Mouse (Mus musculus) heart, adult 11 months (tissue): ENCODE data around the gene Spen.

ENCODE experiments used
- DNase-seq: peaks from one replicate; pipeline ENCODE4 v3.0.0; 2022

The Spen gene

GRCm38 (mm10) chr4:141526936-141527650 lies 11.3 kb downstream of the Spen start:
- DNase-seq = no peak

- no peak for DNase-seq
These were observed 12.5 kb downstream of the Spen start for GRCm38 (mm10) chr4:141525940-141526339.

- no peak for DNase-seq
These were observed 13.7 kb downstream of the Spen start for GRCm38 (mm10) chr4:141524658-141525057.

- peak; percentile 88 for DNase-seq
These were observed 15.3 kb downstream of the Spen start for GRCm38 (mm10) chr4:141523128-141523527.

GRCm38 (mm10) chr4:141518386-141518785 lies 20.0 kb downstream of the Spen start:
- no peak for DNase-seq

- DNase-seq = peak; percentile 92
These were observed 24.2 kb downstream of the Spen start for GRCm38 (mm10) chr4:141514179-141514641.

- no peak for DNase-seq
These were observed 26.3 kb downstream of the Spen start for GRCm38 (mm10) chr4:141512145-141512544.

- no peak for DNase-seq
These were observed 27.9 kb downstream of the Spen start for GRCm38 (mm10) chr4:141510457-141510856.

- DNase-seq = peak; percentile 94
These were observed 31.5 kb downstream of the Spen start for GRCm38 (mm10) chr4:141506893-141507292.

- DNase-seq = peak; percentile 99
These were observed 32.0 kb downstream of the Spen start for GRCm38 (mm10) chr4:141506352-141506751.

- no peak for DNase-seq
These were observed 32.6 kb downstream of the Spen start for GRCm38 (mm10) chr4:141505810-141506209.

GRCm38 (mm10) chr4:141504471-141504870 lies 33.9 kb downstream of the Spen start:
- DNase-seq = no peak

- DNase-seq = no peak
These were observed 35.7 kb downstream of the Spen start for GRCm38 (mm10) chr4:141502723-141503122.

GRCm38 (mm10) chr4:141501058-141501457 lies 37.3 kb downstream of the Spen start:
- DNase-seq = no peak

GRCm38 (mm10) chr4:141500637-141501036 lies 37.8 kb downstream of the Spen start:
- peak; percentile 93 for DNase-seq

- DNase-seq = no peak
These were observed 49.7 kb downstream of the Spen start for GRCm38 (mm10) chr4:141488670-141489069.

GRCm38 (mm10) chr4:141487581-141487980 lies 50.8 kb downstream of the Spen start:
- DNase-seq = no peak

- peak; percentile 96 for DNase-seq
These were observed 54.3 kb downstream of the Spen start for GRCm38 (mm10) chr4:141484071-141484470.

- no peak for DNase-seq
These were observed 59.0 kb downstream of the Spen start for GRCm38 (mm10) chr4:141479411-141479810.

- no peak for DNase-seq
These were observed 59.6 kb downstream of the Spen start for GRCm38 (mm10) chr4:141478794-141479193.

- no peak for DNase-seq
These were observed 60.2 kb downstream of the Spen start for GRCm38 (mm10) chr4:141478225-141478624.

GRCm38 (mm10) chr4:141477681-141478102 lies 60.7 kb downstream of the Spen start:
- peak; percentile 98 for DNase-seq

GRCm38 (mm10) chr4:141474431-141474830 lies 64.0 kb downstream of the Spen start:
- DNase-seq = no peak

- DNase-seq = peak; percentile 91
These were observed 65.6 kb downstream of the Spen start for GRCm38 (mm10) chr4:141472641-141473321.
